Mouse (Mus musculus): Measurements from ENCODE around the gene Surf6. TPM values are rescaled to one million over a fixed set of nuclear protein-coding genes. Genes with fewer than 3 reads are reported as not detected.

Gene Surf6
- polyA plus RNA-seq (2014; fragmentation: Nextera tagmentation; extraction: Ambion mirVana): 8.7 and 8.9 TPM in 2 replicates

DNA sequence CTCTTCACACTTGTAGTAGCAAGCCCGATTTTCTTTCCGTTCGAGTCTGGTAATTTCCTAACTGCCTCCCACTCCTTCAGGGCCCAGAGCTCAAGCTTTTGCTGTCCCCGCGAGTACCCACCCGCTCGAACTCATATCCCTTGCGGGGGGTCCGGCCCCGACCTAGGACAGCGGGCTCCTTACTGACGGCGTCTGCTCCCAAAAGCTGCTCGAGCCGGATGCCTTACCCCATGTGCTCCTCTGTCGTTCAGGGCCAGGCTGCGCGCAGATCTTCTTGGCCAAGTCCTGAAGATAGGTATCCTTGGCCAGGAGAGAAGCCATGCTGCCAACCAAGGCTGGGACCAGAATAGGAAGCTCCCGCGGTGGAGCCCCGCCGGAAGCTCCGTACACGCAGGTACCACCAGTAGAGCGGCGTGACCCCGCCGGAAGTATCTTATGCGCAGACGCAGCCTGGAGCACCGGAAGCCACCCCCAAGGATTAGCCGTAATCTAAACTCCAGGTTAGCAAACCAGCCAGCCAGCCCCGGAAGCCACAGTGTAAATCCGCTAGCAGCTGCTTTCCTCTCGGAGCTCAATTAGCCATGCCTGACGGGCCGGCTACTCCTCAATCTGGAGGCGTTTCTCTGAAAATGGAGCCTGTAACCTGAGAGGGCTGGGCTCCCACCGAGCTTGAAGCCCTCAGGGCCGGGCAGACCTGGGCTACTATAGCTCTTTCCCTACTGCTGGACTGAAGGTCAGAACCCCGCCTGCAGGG lies at the start of gene Surf6:
Gene Surf6, minus strand, starts transcription at position 413 of the 754 bp plus-strand sequence.
- Histone ChIP-seq H3K4me3 (ENCODE audit: low read depth, low read length) (peak within 1 kb of the TSS; percentile 90), H3K27me3 (ENCODE audit: control insufficient read depth, insufficient read depth, low read length) (no peaks in the 10 kb centered on the region), H3K4me2 (peak within 1 kb of the TSS; percentile 86), H3K4me1 (ENCODE audit: control insufficient read depth, insufficient read depth, low read length) (peaks cover 15% of the 10 kb centered on the region), H3K27ac (ENCODE audit: low read depth, low read length) (peak within 1 kb of the TSS; percentile 70), H3K36me3 (ENCODE audit: control insufficient read depth, insufficient read depth, low read length) (peaks cover 21% of the 10 kb centered on the region), H3K9ac (ENCODE audit: low read depth, low read length) (peak within 1 kb of the TSS; percentile 89), H3K9me3 (replicated peaks; ENCODE audit: control insufficient read depth, low read length) (no peaks in the 10 kb centered on the region)
- ATAC-seq (replicated peaks; ENCODE audit: insufficient number of reproducible peaks, low FRiP score, low TSS enrichment): peak; percentile 86
- under 1% methylated on average over 41 of the region's 41 CpGs for WGBS (ENCODE audit: insufficient replicate concordance)

DNA sequence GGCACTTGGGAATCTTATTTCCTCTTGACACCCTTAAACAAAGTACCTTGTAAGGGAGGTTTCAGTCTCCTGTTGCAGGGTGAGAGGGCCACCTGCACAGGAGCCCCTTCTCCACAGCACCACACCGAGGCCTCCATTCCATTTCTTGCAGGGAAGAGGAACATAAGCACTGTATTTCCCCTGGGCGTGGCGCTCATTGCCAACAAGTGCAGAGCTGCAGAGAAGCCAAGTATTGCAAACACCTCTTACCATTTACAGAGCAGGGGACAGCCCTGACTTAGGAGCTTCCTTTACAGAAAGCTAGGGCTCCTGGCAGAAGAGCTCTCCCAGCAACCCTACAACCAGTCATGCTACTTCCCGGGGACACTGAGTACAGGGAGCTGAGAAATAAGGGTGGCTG lies 49.5 kb upstream of the Surf6 start:
- Histone ChIP-seq H3K4me3 (ENCODE audit: low read depth, low read length) (no peak overlapping the region), H3K4me2 (no peak overlapping the region), H3K27ac (ENCODE audit: low read depth, low read length) (no peak overlapping the region), H3K27me3 (ENCODE audit: control insufficient read depth, insufficient read depth, low read length) (no peaks in the 10 kb centered on the region), H3K4me1 (ENCODE audit: control insufficient read depth, insufficient read depth, low read length) (no peaks in the 10 kb centered on the region), H3K9ac (ENCODE audit: low read depth, low read length) (no peak overlapping the region), H3K36me3 (ENCODE audit: control insufficient read depth, insufficient read depth, low read length) (peaks cover 33% of the 10 kb centered on the region), H3K9me3 (replicated peaks; ENCODE audit: control insufficient read depth, low read length) (no peaks in the 10 kb centered on the region)
- no peak for ATAC-seq (replicated peaks; ENCODE audit: insufficient number of reproducible peaks, low FRiP score, low TSS enrichment)
- 92% methylated on average over 4 of the region's 4 CpGs for WGBS (ENCODE audit: insufficient replicate concordance)

DNA sequence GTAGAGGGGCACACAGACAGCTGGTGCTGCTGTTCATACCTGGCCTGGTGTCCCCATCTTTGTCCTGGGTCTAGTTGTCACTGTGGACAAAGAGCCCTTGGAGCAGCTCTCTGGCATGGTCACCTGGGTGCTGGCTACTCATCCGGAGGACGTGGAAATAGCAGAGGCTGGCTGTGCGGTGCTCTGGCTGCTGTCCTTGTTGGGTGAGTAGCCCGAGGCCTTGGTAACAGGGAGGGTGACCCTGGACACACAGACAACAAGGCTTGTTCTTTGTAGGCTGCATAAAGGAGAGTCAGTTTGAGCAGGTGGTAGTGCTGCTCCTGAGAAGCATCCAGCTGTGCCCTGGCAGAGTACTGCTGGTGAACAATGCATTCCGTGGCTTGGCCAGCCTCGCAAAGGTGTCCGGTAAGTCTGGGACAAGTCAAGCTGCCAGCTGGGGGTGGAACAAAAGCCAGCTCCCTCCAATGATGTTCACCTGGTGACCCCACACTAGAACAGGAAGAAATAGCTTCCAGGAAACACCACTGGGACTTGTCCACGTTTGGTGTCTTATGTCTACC lies 48.7 kb upstream of the Surf6 start:
- no peak overlapping the region for H3K4me3 ChIP-seq (ENCODE audit: low read depth, low read length)
- no peak overlapping the region for H3K9ac ChIP-seq (ENCODE audit: low read depth, low read length)
- H3K27me3 ChIP-seq (ENCODE audit: control insufficient read depth, insufficient read depth, low read length): no peaks in the 10 kb centered on the region
- WGBS (ENCODE audit: insufficient replicate concordance): 91% methylated on average over 8 of the region's 8 CpGs
- no peaks in the 10 kb centered on the region for H3K4me1 ChIP-seq (ENCODE audit: control insufficient read depth, insufficient read depth, low read length)
- H3K4me2 ChIP-seq: no peak overlapping the region
- no peak overlapping the region for H3K27ac ChIP-seq (ENCODE audit: low read depth, low read length)
- no peaks in the 10 kb centered on the region for H3K9me3 ChIP-seq (replicated peaks; ENCODE audit: control insufficient read depth, low read length)
- peaks cover 29% of the 10 kb centered on the region for H3K36me3 ChIP-seq (ENCODE audit: control insufficient read depth, insufficient read depth, low read length)
- ATAC-seq (replicated peaks; ENCODE audit: insufficient number of reproducible peaks, low FRiP score, low TSS enrichment): no peak

DNA sequence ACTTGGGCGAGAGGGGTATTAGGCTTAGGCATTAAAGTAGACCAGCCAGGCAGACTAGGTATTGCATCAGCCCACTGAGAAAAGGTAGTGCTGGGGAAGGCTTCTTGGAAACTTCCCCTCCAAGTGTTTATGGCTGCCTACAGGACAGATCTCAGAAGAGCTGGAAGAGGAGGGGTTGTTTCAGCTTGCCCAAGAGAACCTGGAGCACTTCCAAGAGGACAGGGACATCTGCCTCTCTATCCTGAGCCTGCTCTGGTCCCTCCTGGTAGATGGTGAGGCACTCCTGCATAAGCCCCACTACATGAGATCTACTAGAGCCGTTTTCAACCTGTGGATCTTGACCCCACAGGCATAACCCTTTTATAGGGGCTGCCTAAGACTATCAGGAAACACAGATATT lies 47.7 kb upstream of the Surf6 start:
- H3K27ac ChIP-seq (ENCODE audit: low read depth, low read length): no peak overlapping the region
- no peaks in the 10 kb centered on the region for H3K4me1 ChIP-seq (ENCODE audit: control insufficient read depth, insufficient read depth, low read length)
- no peak overlapping the region for H3K9ac ChIP-seq (ENCODE audit: low read depth, low read length)
- no peak overlapping the region for H3K4me3 ChIP-seq (ENCODE audit: low read depth, low read length)
- ATAC-seq (replicated peaks; ENCODE audit: insufficient number of reproducible peaks, low FRiP score, low TSS enrichment): no peak
- H3K4me2 ChIP-seq: no peak overlapping the region
- no peaks in the 10 kb centered on the region for H3K9me3 ChIP-seq (replicated peaks; ENCODE audit: control insufficient read depth, low read length)
- no peaks in the 10 kb centered on the region for H3K27me3 ChIP-seq (ENCODE audit: control insufficient read depth, insufficient read depth, low read length)
- 88% methylated on average over 2 of the region's 2 CpGs for WGBS (ENCODE audit: insufficient replicate concordance)
- H3K36me3 ChIP-seq (ENCODE audit: control insufficient read depth, insufficient read depth, low read length): peaks cover 28% of the 10 kb centered on the region

DNA sequence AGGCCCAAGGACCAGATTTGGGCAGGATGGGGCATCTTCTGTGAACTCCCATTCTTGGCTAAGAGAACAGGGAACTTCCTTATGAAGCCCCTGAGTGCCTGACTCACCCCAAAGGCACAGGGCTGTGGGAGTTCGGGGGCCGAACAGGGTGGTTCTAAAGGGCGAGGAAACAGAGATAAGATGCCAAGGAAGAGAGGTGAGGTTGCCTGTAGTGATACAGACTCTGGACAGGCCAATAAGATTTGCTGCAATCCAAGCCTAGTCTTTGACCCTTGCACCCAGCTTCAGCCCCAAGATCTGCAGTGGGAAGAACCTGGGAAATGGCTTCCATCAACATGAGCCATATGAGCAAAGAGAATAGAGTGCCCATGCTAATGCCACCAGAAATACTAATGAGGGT lies 40.6 kb upstream of the Surf6 start:
- 65% methylated on average over 3 of the region's 3 CpGs for WGBS (ENCODE audit: insufficient replicate concordance)
- Histone ChIP-seq H3K36me3 (ENCODE audit: control insufficient read depth, insufficient read depth, low read length) (no peaks in the 10 kb centered on the region; the same call in 1 of the 2 replicates), H3K4me1 (ENCODE audit: control insufficient read depth, insufficient read depth, low read length) (no peaks in the 10 kb centered on the region), H3K9me3 (replicated peaks; ENCODE audit: control insufficient read depth, low read length) (no peaks in the 10 kb centered on the region), H3K4me2 (no peak overlapping the region), H3K4me3 (ENCODE audit: low read depth, low read length) (no peak overlapping the region), H3K27ac (ENCODE audit: low read depth, low read length) (no peak overlapping the region), H3K9ac (ENCODE audit: low read depth, low read length) (no peak overlapping the region), H3K27me3 (ENCODE audit: control insufficient read depth, insufficient read depth, low read length) (no peaks in the 10 kb centered on the region)
- no peak for ATAC-seq (replicated peaks; ENCODE audit: insufficient number of reproducible peaks, low FRiP score, low TSS enrichment)

DNA sequence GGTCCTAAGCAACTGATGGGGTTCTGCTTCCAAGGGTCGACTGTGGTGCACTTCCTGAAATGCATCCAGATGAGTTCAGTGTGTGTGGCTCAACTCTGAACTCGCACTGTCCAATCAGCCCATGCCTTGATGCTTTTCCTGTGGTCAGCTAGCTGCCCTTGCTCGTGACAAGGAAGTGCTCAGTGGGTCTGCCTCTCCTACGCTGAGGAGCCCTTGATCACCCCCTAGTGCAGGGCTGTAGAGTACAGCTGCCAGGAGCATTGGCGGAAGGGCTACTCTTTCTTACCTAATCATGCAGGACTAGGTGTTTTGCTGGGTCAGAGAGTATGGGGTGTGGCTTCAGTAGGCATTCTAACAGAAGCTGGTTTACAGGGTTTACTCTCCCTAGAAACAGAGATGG lies 38.9 kb upstream of the Surf6 start:
- ATAC-seq (replicated peaks; ENCODE audit: insufficient number of reproducible peaks, low FRiP score, low TSS enrichment): no peak
- WGBS (ENCODE audit: insufficient replicate concordance): 35% methylated on average over 5 of the region's 5 CpGs
- Histone ChIP-seq H3K27me3 (ENCODE audit: control insufficient read depth, insufficient read depth, low read length) (no peaks in the 10 kb centered on the region), H3K9me3 (replicated peaks; ENCODE audit: control insufficient read depth, low read length) (no peaks in the 10 kb centered on the region), H3K9ac (ENCODE audit: low read depth, low read length) (no peak overlapping the region), H3K4me3 (ENCODE audit: low read depth, low read length) (no peak overlapping the region), H3K27ac (ENCODE audit: low read depth, low read length) (no peak overlapping the region), H3K36me3 (ENCODE audit: control insufficient read depth, insufficient read depth, low read length) (no peaks in the 10 kb centered on the region), H3K4me1 (ENCODE audit: control insufficient read depth, insufficient read depth, low read length) (no peaks in the 10 kb centered on the region), H3K4me2 (no peak overlapping the region)

DNA sequence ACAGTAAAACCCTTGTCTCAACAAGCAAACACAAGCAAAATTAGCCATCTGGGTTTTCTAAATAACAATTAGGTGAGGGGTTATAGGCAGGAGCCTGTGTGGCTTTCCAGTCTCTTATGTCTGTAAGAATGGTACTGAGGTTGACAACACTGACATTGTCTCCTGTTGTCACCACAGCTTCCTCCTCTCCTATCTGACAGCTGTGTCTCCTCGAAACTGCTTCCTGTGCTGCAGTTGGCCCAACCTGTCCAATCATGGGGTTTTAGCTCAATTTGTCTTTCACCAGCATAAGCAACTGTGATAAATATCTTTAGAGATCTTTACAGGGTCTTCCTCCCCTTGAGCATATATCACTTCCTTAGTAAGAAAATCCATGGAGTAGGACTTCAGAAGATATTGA lies 33.7 kb upstream of the Surf6 start:
- Histone ChIP-seq H3K4me1 (ENCODE audit: control insufficient read depth, insufficient read depth, low read length) (peaks cover 4% of the 10 kb centered on the region; the same call in 1 of the 2 replicates), H3K9ac (ENCODE audit: low read depth, low read length) (no peak overlapping the region), H3K27me3 (ENCODE audit: control insufficient read depth, insufficient read depth, low read length) (no peaks in the 10 kb centered on the region), H3K36me3 (ENCODE audit: control insufficient read depth, insufficient read depth, low read length) (no peaks in the 10 kb centered on the region), H3K4me2 (no peak overlapping the region), H3K27ac (ENCODE audit: low read depth, low read length) (no peak overlapping the region), H3K9me3 (replicated peaks; ENCODE audit: control insufficient read depth, low read length) (no peaks in the 10 kb centered on the region), H3K4me3 (ENCODE audit: low read depth, low read length) (no peak overlapping the region)
- ATAC-seq (replicated peaks; ENCODE audit: insufficient number of reproducible peaks, low FRiP score, low TSS enrichment): no peak
- 36% methylated on average over 1 of the region's 1 CpGs for WGBS (ENCODE audit: insufficient replicate concordance)

DNA sequence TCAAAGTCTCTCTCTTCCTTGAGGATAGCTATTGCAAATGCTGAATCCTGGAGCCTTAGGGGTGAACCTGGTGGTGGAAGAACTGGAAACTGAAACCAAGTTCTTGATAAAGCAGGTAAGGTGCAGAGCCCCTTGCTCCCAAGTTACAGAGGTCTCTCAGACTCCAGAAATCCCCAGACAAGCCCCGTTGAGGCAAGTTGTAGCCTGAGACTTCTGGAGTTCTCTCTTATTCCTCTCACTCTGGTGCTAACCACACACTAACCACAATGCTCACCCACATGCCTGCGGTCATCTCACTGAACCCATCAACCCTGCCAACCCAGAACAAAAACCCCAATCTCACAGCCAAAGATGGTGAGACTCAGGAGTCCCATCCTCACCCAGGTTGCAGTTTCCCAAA lies 32.6 kb upstream of the Surf6 start:
- no peaks in the 10 kb centered on the region for H3K9me3 ChIP-seq (replicated peaks; ENCODE audit: control insufficient read depth, low read length)
- H3K36me3 ChIP-seq (ENCODE audit: control insufficient read depth, insufficient read depth, low read length): peaks cover 8% of the 10 kb centered on the region
- H3K27me3 ChIP-seq (ENCODE audit: control insufficient read depth, insufficient read depth, low read length): no peaks in the 10 kb centered on the region
- no peak overlapping the region for H3K4me3 ChIP-seq (ENCODE audit: low read depth, low read length)
- no peak overlapping the region for H3K27ac ChIP-seq (ENCODE audit: low read depth, low read length)
- no peak for ATAC-seq (replicated peaks; ENCODE audit: insufficient number of reproducible peaks, low FRiP score, low TSS enrichment)
- H3K4me2 ChIP-seq: no peak overlapping the region
- no peak overlapping the region for H3K9ac ChIP-seq (ENCODE audit: low read depth, low read length)
- peaks cover 13% of the 10 kb centered on the region; the same call in 1 of the 2 replicates for H3K4me1 ChIP-seq (ENCODE audit: control insufficient read depth, insufficient read depth, low read length)
- 81% methylated on average over 2 of the region's 2 CpGs for WGBS (ENCODE audit: insufficient replicate concordance)
